Mouse (Mus musculus): Measurements from ENCODE around the gene Gnl2.

DNA sequence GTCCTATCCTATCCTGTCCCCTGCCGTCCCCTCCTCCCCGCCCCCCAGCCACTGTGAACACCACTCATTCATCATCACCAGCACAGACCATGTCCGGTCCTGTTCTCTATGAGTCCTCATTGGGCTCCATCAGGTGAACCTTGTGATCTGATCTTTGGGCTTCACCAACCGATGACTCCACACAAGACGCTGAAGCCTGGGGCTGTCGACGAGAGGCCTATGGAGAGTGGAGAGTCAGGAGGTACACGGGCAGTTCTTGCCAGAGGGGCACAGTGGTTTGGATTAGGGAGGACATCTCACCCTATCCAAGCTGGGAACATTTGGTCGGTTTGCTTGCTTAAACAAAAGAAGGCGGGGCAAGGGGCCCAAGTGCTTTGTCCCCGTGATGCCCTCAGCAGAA is 46.2 kb upstream of the Gnl2 start:
- TF ChIP-seq ZNF384 (IDR thresholded peaks at IDR 0.05; ENCODE audit: low read depth, low read length): no peak
- TF ChIP-seq ZC3H11A (IDR thresholded peaks at IDR 0.05; ENCODE audit: borderline replicate concordance, low read depth, low read length): no peak
- TF ChIP-seq MAFK (IDR thresholded peaks at IDR 0.05; ENCODE audit: insufficient read depth, low read depth, low read length): no peak
- TF ChIP-seq CHD2 (IDR thresholded peaks at IDR 0.05; ENCODE audit: low read depth, low read length): no peak
- TF ChIP-seq HCFC1 (IDR thresholded peaks at IDR 0.05; ENCODE audit: borderline replicate concordance, insufficient read depth, low read length): no peak
